Mouse (Mus musculus) lung, postnatal 0 days (tissue): ENCODE measurements at regions not wholly inside any gene's neighbourhood (a gene's known extent, or its start where the extent isn't known, plus 50 kb on each side); places are given as distances from the start of the nearest gene placed in this dataset.

ENCODE experiments used
- CTCF ChIP-seq: IDR thresholded peaks from 2 replicates; pipeline ENCODE4 v1.5.1; 2016; ENCODE audit warnings: antibody characterized with exemption, mild to moderate bottlenecking
- EP300 ChIP-seq: IDR thresholded peaks from 2 replicates; pipeline ENCODE4 v1.6.1; 2016; ENCODE audit warnings: antibody characterized with exemption, mild to moderate bottlenecking, control low read depth

GRCm38 (mm10) chr6:147315207-147315606, 51.2 kb upstream of the Pthlh start:
- TF ChIP-seq CTCF = no peak
- TF ChIP-seq EP300 = no peak
